Mouse (Mus musculus) hindbrain, embryonic 13.5 days (tissue): ENCODE measurements at regions not wholly inside any gene's neighbourhood (a gene's known extent, or its start where the extent isn't known, plus 50 kb on each side); places are given as distances from the start of the nearest gene placed in this dataset.

Source experiments
- ATAC-seq: fragments of 200-750 bp; cut with Nextera tagmentation; 2 replicates; pipeline ENCODE4 v1.8.0; 2017; ENCODE audit warnings: moderate TSS enrichment; ENCODE audit not compliant: low FRiP score
- H3K27ac ChIP-seq: fragments of 300-500 bp; sonication (generic); 2 replicates; pipeline ENCODE4 v1.5.1; 2015; ENCODE audit warnings: inconsistent platforms, mild to moderate bottlenecking, moderate library complexity
- H3K27me3 ChIP-seq: fragments of 300-500 bp; sonication (generic); 2 replicates; pipeline ENCODE4 v1.6.1; 2015; ENCODE audit warnings: mild to moderate bottlenecking, inconsistent platforms
- H3K36me3 ChIP-seq: fragments of 300-500 bp; sonication (generic); 2 replicates; pipeline ENCODE4 v1.6.1; 2015; ENCODE audit warnings: mild to moderate bottlenecking, inconsistent platforms
- H3K4me1 ChIP-seq: fragments of 300-500 bp; sonication (generic); replicated peaks from 2 replicates; pipeline ENCODE4 v1.6.1; 2015; ENCODE audit warnings: inconsistent platforms
- H3K4me2 ChIP-seq: fragments of 300-500 bp; sonication (generic); 2 replicates; pipeline ENCODE4 v1.6.1; 2015; ENCODE audit warnings: inconsistent platforms, mild to moderate bottlenecking, moderate library complexity
- H3K4me3 ChIP-seq: fragments of 300-500 bp; sonication (generic); 2 replicates; pipeline ENCODE4 v1.5.1; 2015; ENCODE audit warnings: mild to moderate bottlenecking, inconsistent platforms
- H3K9ac ChIP-seq: fragments of 300-500 bp; sonication (generic); 2 replicates; pipeline ENCODE4 v1.6.1; 2015; ENCODE audit warnings: mild to moderate bottlenecking, inconsistent platforms
- H3K9me3 ChIP-seq: fragments of 300-500 bp; sonication (generic); 2 replicates; pipeline ENCODE4 v1.6.1; 2016; ENCODE audit warnings: inconsistent platforms
- WGBS: fragments of 180-500 bp; shearing (Covaris S2); methylation state at CpG from one replicate; pipeline ENCODE4 v1.1.7; 2015; 5-methylcytosine and 5-hydroxymethylcytosine counted together

- Histone ChIP-seq H3K4me1 (no peaks in the 10 kb centered on the region), H3K27me3 (peaks cover 45% of the 10 kb centered on the region), H3K4me2 (no peak overlapping the region), H3K9me3 (no peaks in the 10 kb centered on the region), H3K27ac (no peak overlapping the region), H3K4me3 (no peak overlapping the region), H3K36me3 (no peaks in the 10 kb centered on the region), H3K9ac (no peak overlapping the region)
- WGBS = 73% methylated on average over 5 of the region's 5 CpGs
- ATAC-seq = no peak
These were observed 153.6 kb upstream of the Pja1 start for GRCm38 (mm10) chrX:99624515-99625179.

DNA sequence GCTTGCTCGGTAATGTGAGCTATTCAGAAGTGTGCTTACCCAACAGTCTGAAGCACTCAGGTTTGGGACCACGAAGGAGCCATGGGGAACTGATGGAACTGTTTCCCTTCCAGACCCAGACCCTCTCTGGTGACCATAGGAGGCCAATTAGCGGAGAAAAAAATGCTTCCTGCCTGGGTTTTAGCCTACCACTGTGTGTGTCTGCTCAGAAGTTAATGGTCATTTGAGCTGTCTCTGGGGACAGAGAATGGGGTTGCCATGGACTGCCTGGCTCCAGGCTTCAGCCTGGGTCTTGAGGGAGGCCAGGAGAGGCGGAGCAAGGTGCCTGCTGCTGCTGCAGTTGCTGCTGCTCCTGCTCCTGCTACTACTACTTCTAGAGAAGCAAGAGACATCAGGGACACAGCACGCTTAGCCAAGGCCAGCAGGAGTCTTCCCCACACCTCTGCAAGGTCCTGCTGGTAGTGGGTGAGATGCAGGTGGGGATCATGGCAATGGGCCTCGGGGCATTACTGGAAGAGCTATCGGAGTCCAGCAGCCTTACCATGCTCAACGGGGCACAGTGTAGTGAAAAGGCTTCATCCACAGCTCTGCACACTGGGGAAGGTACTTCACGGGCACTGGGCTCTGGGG lies 141.2 kb upstream of the Pja1 start:
- Histone ChIP-seq H3K4me1 (peaks cover 10% of the 10 kb centered on the region), H3K36me3 (no peaks in the 10 kb centered on the region), H3K9me3 (no peaks in the 10 kb centered on the region), H3K27ac (no peak overlapping the region), H3K4me2 (no peak overlapping the region), H3K9ac (no peak overlapping the region), H3K4me3 (no peak overlapping the region), H3K27me3 (peaks cover 44% of the 10 kb centered on the region; the same call in 1 of the 2 replicates)
- WGBS = 68% methylated on average over 9 of the region's 9 CpGs
- ATAC-seq = no peak

GRCm38 (mm10) chrX:99610096-99610495 lies 139.0 kb upstream of the Pja1 start:
- Histone ChIP-seq H3K36me3 (no peaks in the 10 kb centered on the region), H3K9me3 (no peaks in the 10 kb centered on the region), H3K4me3 (no peak overlapping the region), H3K27ac (no peak overlapping the region), H3K9ac (no peak overlapping the region), H3K27me3 (peaks cover 61% of the 10 kb centered on the region; the same call in 1 of the 2 replicates), H3K4me2 (no peak overlapping the region), H3K4me1 (peaks cover 15% of the 10 kb centered on the region)
- ATAC-seq = no peak
- WGBS = 80% methylated on average over 5 of the region's 5 CpGs

GRCm38 (mm10) chrX:99609591-99609990 lies 138.5 kb upstream of the Pja1 start:
- Histone ChIP-seq H3K27me3 (peaks cover 59% of the 10 kb centered on the region; the same call in 1 of the 2 replicates), H3K4me2 (no peak overlapping the region), H3K9ac (no peak overlapping the region), H3K36me3 (no peaks in the 10 kb centered on the region), H3K4me1 (peaks cover 19% of the 10 kb centered on the region), H3K9me3 (no peaks in the 10 kb centered on the region), H3K4me3 (no peak overlapping the region), H3K27ac (no peak overlapping the region)
- ATAC-seq = no peak
- WGBS = 90% methylated on average over 2 of the region's 2 CpGs

GRCm38 (mm10) chrX:99608284-99608692 lies 137.2 kb upstream of the Pja1 start:
- H3K9ac ChIP-seq = no peak overlapping the region
- H3K4me2 ChIP-seq = no peak overlapping the region
- H3K27me3 ChIP-seq = peaks cover 69% of the 10 kb centered on the region; the same call in 1 of the 2 replicates
- H3K36me3 ChIP-seq = no peaks in the 10 kb centered on the region
- peak overlapping the region; percentile 60 for H3K27ac ChIP-seq
- no peaks in the 10 kb centered on the region for H3K9me3 ChIP-seq
- H3K4me1 ChIP-seq = peaks cover 19% of the 10 kb centered on the region
- H3K4me3 ChIP-seq = no peak overlapping the region
- peak; percentile 66; the same call in 1 of the 2 replicates for ATAC-seq
- WGBS = 39% methylated on average over 2 of the region's 2 CpGs

DNA sequence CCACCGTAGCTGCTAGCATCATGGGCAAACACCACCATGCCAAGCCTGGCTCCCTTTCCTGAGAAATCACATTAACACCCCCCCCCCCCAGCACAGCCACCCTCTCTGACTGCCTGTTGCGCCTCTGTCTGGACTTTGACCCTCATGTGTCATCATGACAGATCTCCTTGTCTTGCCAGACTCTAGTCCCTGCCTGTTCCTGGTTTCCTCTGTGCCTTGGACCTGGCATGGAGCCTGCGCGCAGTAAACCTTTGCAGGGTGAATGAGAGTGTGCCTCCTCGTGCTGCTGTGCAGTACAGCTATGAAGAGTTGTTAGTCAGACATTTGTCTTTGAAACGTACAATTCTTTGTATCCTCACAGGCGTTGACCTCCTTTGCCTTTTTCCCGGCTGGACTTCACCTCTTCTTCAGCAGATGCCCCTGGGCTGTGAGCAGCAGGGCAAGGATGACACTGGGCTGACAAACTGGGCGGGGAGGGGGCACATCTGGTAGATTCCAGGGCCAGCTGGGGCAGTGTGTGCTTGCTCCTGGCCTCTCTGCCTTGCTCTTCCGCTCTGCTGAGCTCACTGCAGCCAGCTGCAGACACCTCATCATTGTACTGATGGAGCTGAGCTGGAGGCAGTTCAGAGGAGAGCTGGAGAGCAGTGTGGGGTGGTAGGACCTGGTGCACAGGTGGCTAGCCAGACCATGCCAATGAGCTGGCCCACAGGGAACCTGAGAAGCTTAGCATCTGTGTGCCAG lies 134.2 kb upstream of the Pja1 start:
- Histone ChIP-seq H3K27me3 (peaks cover 70% of the 10 kb centered on the region), H3K9ac (no peak overlapping the region), H3K36me3 (no peaks in the 10 kb centered on the region), H3K4me2 (no peak overlapping the region), H3K27ac (no peak overlapping the region; the same call in 1 of the 2 replicates), H3K9me3 (no peaks in the 10 kb centered on the region), H3K4me1 (peaks cover 15% of the 10 kb centered on the region), H3K4me3 (no peak overlapping the region)
- ATAC-seq = peak; percentile 17; the same call in 1 of the 2 replicates
- WGBS = 41% methylated on average over 10 of the region's 10 CpGs

GRCm38 (mm10) chrX:99603714-99604113 lies 132.6 kb upstream of the Pja1 start:
- Histone ChIP-seq H3K36me3 (no peaks in the 10 kb centered on the region), H3K9me3 (no peaks in the 10 kb centered on the region), H3K9ac (no peak overlapping the region), H3K4me3 (no peak overlapping the region), H3K4me2 (no peak overlapping the region), H3K27me3 (peaks cover 67% of the 10 kb centered on the region), H3K27ac (no peak overlapping the region), H3K4me1 (peaks cover 12% of the 10 kb centered on the region)
- 88% methylated on average over 6 of the region's 6 CpGs for WGBS
- ATAC-seq = no peak

DNA sequence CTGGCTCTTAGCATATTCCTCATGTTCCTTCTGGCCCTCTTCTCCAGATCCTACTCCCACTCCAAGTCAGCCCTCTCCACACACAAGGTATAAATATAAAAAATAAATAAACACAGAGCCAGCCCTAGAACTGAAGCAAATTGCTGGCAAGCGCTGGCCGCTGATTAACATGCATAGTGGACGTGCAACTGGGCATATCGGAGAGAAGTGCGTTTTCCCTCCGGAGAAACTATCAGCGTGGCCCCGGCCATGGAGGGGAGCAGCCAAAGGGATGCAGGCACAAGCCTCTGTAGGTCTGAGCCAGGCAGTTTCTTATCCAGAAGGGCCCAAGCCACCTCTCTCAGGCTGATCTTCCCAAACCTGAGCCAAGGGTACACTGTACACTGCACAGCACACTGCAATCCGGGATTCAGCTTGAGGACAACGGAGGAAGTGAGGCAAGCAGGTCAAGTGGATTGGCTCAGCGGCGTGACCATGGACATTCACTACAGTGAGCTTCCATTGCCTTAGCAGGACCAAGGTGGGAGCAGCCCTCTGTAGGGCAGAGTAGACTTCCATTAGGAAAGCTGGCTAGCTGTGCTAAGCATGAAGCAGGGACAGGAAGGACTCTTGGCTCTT lies 131.3 kb upstream of the Pja1 start:
- no peaks in the 10 kb centered on the region for H3K9me3 ChIP-seq
- peaks cover 63% of the 10 kb centered on the region for H3K27me3 ChIP-seq
- H3K27ac ChIP-seq = no peak overlapping the region
- no peak overlapping the region for H3K9ac ChIP-seq
- 65% methylated on average over 12 of the region's 12 CpGs for WGBS
- no peak for ATAC-seq
- no peak overlapping the region for H3K4me2 ChIP-seq
- H3K36me3 ChIP-seq = no peaks in the 10 kb centered on the region
- H3K4me1 ChIP-seq = peaks cover 9% of the 10 kb centered on the region
- no peak overlapping the region for H3K4me3 ChIP-seq

GRCm38 (mm10) chrX:99595493-99595892 lies 124.4 kb upstream of the Pja1 start:
- Histone ChIP-seq H3K36me3 (no peaks in the 10 kb centered on the region), H3K27me3 (peaks cover 67% of the 10 kb centered on the region), H3K4me2 (no peak overlapping the region), H3K9me3 (no peaks in the 10 kb centered on the region), H3K4me3 (no peak overlapping the region), H3K9ac (no peak overlapping the region), H3K4me1 (0 out of 2 replicates have a peak, but pooled peaks cover 6% of the 10 kb centered on the region), H3K27ac (no peak overlapping the region)
- ATAC-seq = no peak
- WGBS = 76% methylated on average over 6 of the region's 6 CpGs

DNA sequence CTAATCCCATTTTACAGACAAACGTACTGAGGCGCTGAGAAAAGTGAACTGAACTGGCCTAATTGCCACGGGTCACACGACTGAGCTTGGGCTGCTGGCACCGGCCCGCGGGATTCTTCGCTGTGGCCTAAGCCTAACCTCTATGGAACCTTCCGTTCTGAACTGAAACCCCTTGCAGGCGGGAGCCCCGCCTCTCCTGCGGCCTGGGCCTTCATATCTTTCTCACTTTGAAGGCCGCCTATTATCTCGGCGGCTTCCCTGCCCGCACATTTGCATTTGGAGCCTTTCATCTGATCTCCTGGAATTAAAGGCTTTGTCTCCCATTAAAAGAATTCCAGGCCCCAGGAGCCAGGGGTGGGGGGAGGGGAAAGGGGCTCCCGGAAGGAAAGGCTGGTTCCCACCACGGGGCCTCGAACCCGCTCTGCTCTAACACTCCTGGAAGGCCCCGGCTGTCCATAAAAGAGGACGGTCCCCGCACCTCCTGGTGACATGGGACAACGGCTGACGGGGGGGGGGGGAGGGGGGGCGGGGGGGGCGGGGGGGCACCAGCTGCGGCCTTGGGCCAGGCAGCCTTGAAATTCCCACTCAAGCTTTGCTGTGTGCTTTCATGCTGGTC lies 122.9 kb upstream of the Pja1 start:
- no peak for ATAC-seq
- Histone ChIP-seq H3K4me3 (no peak overlapping the region), H3K9ac (no peak overlapping the region), H3K4me2 (no peak overlapping the region), H3K4me1 (0 out of 2 replicates have a peak, but pooled peaks cover 6% of the 10 kb centered on the region), H3K9me3 (no peaks in the 10 kb centered on the region), H3K27ac (no peak overlapping the region), H3K36me3 (no peaks in the 10 kb centered on the region), H3K27me3 (peaks cover 68% of the 10 kb centered on the region)
- 18% methylated on average over 25 of the region's 28 CpGs for whole genome bisulfite sequencing

GRCm38 (mm10) chrX:99592980-99593379 lies 121.9 kb upstream of the Pja1 start:
- WGBS = 36% methylated on average over 11 of the region's 11 CpGs
- H3K4me3 ChIP-seq = no peak overlapping the region
- 0 out of 2 replicates have a peak, but pooled peaks have one; percentile 37 for ATAC-seq
- H3K4me1 ChIP-seq = 0 out of 2 replicates have a peak, but pooled peaks cover 6% of the 10 kb centered on the region
- H3K4me2 ChIP-seq = no peak overlapping the region
- no peak overlapping the region for H3K9ac ChIP-seq
- peaks cover 62% of the 10 kb centered on the region for H3K27me3 ChIP-seq
- no peaks in the 10 kb centered on the region for H3K9me3 ChIP-seq
- H3K36me3 ChIP-seq = no peaks in the 10 kb centered on the region
- H3K27ac ChIP-seq = no peak overlapping the region

GRCm38 (mm10) chrX:99587284-99587683 lies 116.2 kb upstream of the Pja1 start:
- no peak overlapping the region for H3K4me2 ChIP-seq
- ATAC-seq = no peak
- H3K36me3 ChIP-seq = no peaks in the 10 kb centered on the region
- H3K27me3 ChIP-seq = peaks cover 52% of the 10 kb centered on the region
- no peak overlapping the region for H3K4me3 ChIP-seq
- H3K9me3 ChIP-seq = no peaks in the 10 kb centered on the region
- no peak overlapping the region for H3K27ac ChIP-seq
- WGBS = 46% methylated on average over 2 of the region's 2 CpGs
- no peak overlapping the region for H3K9ac ChIP-seq
- peaks cover 2% of the 10 kb centered on the region; the same call in 1 of the 2 replicates for H3K4me1 ChIP-seq
